Mouse (Mus musculus) E14TG2a.4 (cell line): ENCODE results near the gene Prmt3.

Experiments
- CTCF ChIP-seq: conservative IDR thresholded peaks from 2 replicates; pipeline ENCODE4 v1.5.1; 2014; ENCODE audit warnings: low read length
- POU5F1 ChIP-seq: IDR thresholded peaks from 2 replicates; pipeline ENCODE4 v1.6.1; 2014; ENCODE audit warnings: low read length, borderline replicate concordance

GRCm38 (mm10) chr7:49766166-49766565, 12.0 kb upstream of the Prmt3 start:
- no peak for TF ChIP-seq CTCF
- TF ChIP-seq POU5F1, result no peak
